Comparison of ENCODE assay signal across 8 mouse cellular contexts in the genomic region with DNA sequence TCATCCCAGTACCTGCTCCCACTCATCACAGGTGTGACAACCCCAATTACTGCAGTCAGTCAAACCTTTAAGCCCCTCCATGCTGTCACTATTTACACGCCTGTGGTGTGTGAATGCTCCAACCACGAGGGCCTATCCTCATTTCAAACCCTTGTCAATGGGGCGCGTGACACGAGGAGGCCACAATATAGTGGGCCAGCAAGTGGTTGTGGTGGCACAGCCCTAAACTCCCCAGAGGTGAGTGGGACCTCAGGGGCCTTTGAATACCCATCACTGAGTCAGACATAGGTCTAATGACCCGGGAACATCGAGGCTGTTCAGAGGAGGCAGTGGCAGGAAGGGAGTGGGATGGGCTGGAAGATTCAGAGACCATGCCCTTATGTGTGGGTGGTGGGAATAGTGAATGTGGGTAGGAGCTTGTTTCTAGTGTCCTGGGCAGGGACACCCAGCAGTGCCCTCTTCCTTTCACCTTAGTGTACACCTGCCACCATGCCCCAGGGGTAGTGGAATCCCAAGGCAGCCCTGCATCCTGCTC. TPM values are rescaled to one million over a fixed set of nuclear protein-coding genes. Genes with fewer than 3 reads are reported as not detected.
DNase-seq lines count a peak whose midpoint lies in the region; ATAC-seq lines count a peak whose summit lies in the region.

No protein-coding gene starts in this region.

- peak overlapping the region; percentile 72 for H3K4me3 ChIP-seq in heart, embryonic 11.5 days (ENCODE audit: low read depth, low read length)
- peak overlapping the region; percentile 69 for H3K4me3 ChIP-seq in brown adipose tissue, adult 24 weeks (ENCODE audit: insufficient read depth, low read depth, low read length)
- H3K4me3 ChIP-seq in hindbrain, embryonic 13.5 days = peak overlapping the region; percentile 58
- H3K4me3 ChIP-seq in midbrain, embryonic 12.5 days = peak overlapping the region; percentile 53

- H3K9me3 ChIP-seq in heart, embryonic 11.5 days (replicated peaks; ENCODE audit: control insufficient read depth, low read length) = no peaks in the 10 kb centered on the region
- no peaks in the 10 kb centered on the region for H3K9me3 ChIP-seq in hindbrain, embryonic 13.5 days
- H3K9me3 ChIP-seq in midbrain, embryonic 12.5 days = no peaks in the 10 kb centered on the region

- peak overlapping the region; percentile 77 for H3K9ac ChIP-seq in heart, embryonic 11.5 days (ENCODE audit: low read depth, low read length)
- H3K9ac ChIP-seq in hindbrain, embryonic 13.5 days = peak overlapping the region; percentile 90
- peak overlapping the region; percentile 72 for H3K9ac ChIP-seq in midbrain, embryonic 12.5 days (replicated peaks)

- peak overlapping the region; percentile 84 for H3K4me2 ChIP-seq in heart, embryonic 11.5 days
- peak overlapping the region; percentile 71 for H3K4me2 ChIP-seq in hindbrain, embryonic 13.5 days
- peak overlapping the region; percentile 86 for H3K4me2 ChIP-seq in midbrain, embryonic 12.5 days (replicated peaks)

- no peak for DNase-seq in heart, postnatal 4 days
- no peak for DNase-seq in adrenal gland, postnatal 25 days
- no peak for DNase-seq in ovary, postnatal 10 days (ENCODE audit: low spot score)
- DNase-seq in left cerebral cortex, postnatal 25 days (ENCODE audit: low spot score in 2 of 2) = no peak

- H3K4me1 ChIP-seq in heart, embryonic 11.5 days (ENCODE audit: control insufficient read depth, insufficient read depth, low read length) = peaks cover 48% of the 10 kb centered on the region
- H3K4me1 ChIP-seq in brown adipose tissue, adult 24 weeks (ENCODE audit: control insufficient read depth, insufficient read depth, insufficient read length, low read length) = peaks cover 54% of the 10 kb centered on the region
- peaks cover 100% of the 10 kb centered on the region for H3K4me1 ChIP-seq in hindbrain, embryonic 13.5 days (replicated peaks)
- H3K4me1 ChIP-seq in midbrain, embryonic 12.5 days = peaks cover 95% of the 10 kb centered on the region

- 63% methylated on average over 7 of the region's 7 CpGs for WGBS in heart, embryonic 11.5 days (ENCODE audit: insufficient replicate concordance)
- WGBS in hindbrain, embryonic 13.5 days = 43% methylated on average over 7 of the region's 7 CpGs
- WGBS in midbrain, embryonic 12.5 days = 67% methylated on average over 7 of the region's 7 CpGs

- H3K27ac ChIP-seq in heart, embryonic 11.5 days (ENCODE audit: low read depth, low read length) = peak overlapping the region; percentile 81
- peak overlapping the region; percentile 73 for H3K27ac ChIP-seq in brown adipose tissue, adult 24 weeks (replicated peaks; ENCODE audit: low read depth, low read length)
- H3K27ac ChIP-seq in hindbrain, embryonic 13.5 days = peak overlapping the region; percentile 93
- H3K27ac ChIP-seq in midbrain, embryonic 12.5 days (replicated peaks) = peak overlapping the region; percentile 76

- no peak for ATAC-seq in heart, embryonic 11.5 days (replicated peaks; ENCODE audit: insufficient number of reproducible peaks, low FRiP score, low TSS enrichment)
- peak; percentile 5 for ATAC-seq in hindbrain, embryonic 13.5 days (ENCODE audit: low FRiP score)
- ATAC-seq in midbrain, embryonic 12.5 days (ENCODE audit: low FRiP score, low read depth) = 0 out of 2 replicates have a peak, but pooled peaks have one; percentile 3

- intact Hi-C loops in left cerebral cortex, postnatal 25 days (cut with DNase I) = loop anchor here (1.0 kb wide), 1 partner anchor 11 kb away; no protein-coding TSS in a partner anchor

- no peaks in the 10 kb centered on the region for H3K36me3 ChIP-seq in heart, embryonic 11.5 days (ENCODE audit: control insufficient read depth, insufficient read depth, low read length)
- H3K36me3 ChIP-seq in hindbrain, embryonic 13.5 days = no peaks in the 10 kb centered on the region
- H3K36me3 ChIP-seq in midbrain, embryonic 12.5 days = no peaks in the 10 kb centered on the region

- no peaks in the 10 kb centered on the region for H3K27me3 ChIP-seq in heart, embryonic 11.5 days (ENCODE audit: control insufficient read depth, insufficient read depth, low read length)
- no peaks in the 10 kb centered on the region for H3K27me3 ChIP-seq in hindbrain, embryonic 13.5 days
- no peaks in the 10 kb centered on the region for H3K27me3 ChIP-seq in midbrain, embryonic 12.5 days

RNA-seq across cellular contexts. Expression of a gene that starts 21.0 kb away (rescaled TPM):
- 12.2 and 12.5 TPM in 2 replicates for polyA plus RNA-seq in heart, embryonic 11.5 days (2014; fragmentation: Nextera tagmentation; extraction: Ambion mirVana)
- 10 to 100 TPM; 23.9 to 26.0 TPM for total RNA-seq in heart, postnatal 4 days (2021)
- 5.7 and 6.1 TPM in 2 replicates for polyA plus RNA-seq in brown adipose tissue, adult 24 weeks (2012; ENCODE audit: insufficient read depth, insufficient read length, missing spikeins)
- polyA plus RNA-seq in hindbrain, embryonic 13.5 days (2015; fragmentation: Nextera tagmentation; extraction: Ambion mirVana) = 78.9 and 87.9 TPM in 2 replicates
- polyA plus RNA-seq in midbrain, embryonic 12.5 days (2016; fragmentation: Nextera tagmentation; extraction: Ambion mirVana) = 87.6 and 93.5 TPM in 2 replicates
- total RNA-seq in adrenal gland, postnatal 25 days (2021) = 32.6 and 40.3 TPM in 2 replicates
- total RNA-seq in left cerebral cortex, postnatal 25 days (2021) = 10 to 100 TPM; 86.4 to 92.7 TPM

RNA-seq across cellular contexts. Expression of a gene that starts 28.1 kb away (rescaled TPM):
- polyA plus RNA-seq in heart, embryonic 11.5 days (2014; fragmentation: Nextera tagmentation; extraction: Ambion mirVana) = not detected in 2 replicates
- 1 to 10 TPM in 1 of 2 experiments, not detected in 1; 1.2 TPM for total RNA-seq in heart, postnatal 4 days (2021)
- polyA plus RNA-seq in brown adipose tissue, adult 24 weeks (2012; ENCODE audit: insufficient read depth, insufficient read length, missing spikeins) = not detected in 2 replicates
- 2.1 and 3.6 TPM in 2 replicates for polyA plus RNA-seq in hindbrain, embryonic 13.5 days (2015; fragmentation: Nextera tagmentation; extraction: Ambion mirVana)
- polyA plus RNA-seq in midbrain, embryonic 12.5 days (2016; fragmentation: Nextera tagmentation; extraction: Ambion mirVana) = 1.5 TPM in 1 of 2 replicates, not detected in the other
- total RNA-seq in adrenal gland, postnatal 25 days (2021) = 3.4 TPM in 1 of 2 replicates, not detected in the other
- total RNA-seq in left cerebral cortex, postnatal 25 days (2021) = 1 to 10 TPM; 1.1 to 1.2 TPM

RNA-seq across cellular contexts. Expression of a gene that starts 29.2 kb away (rescaled TPM):
- not detected in 2 replicates for polyA plus RNA-seq in heart, embryonic 11.5 days (2014; fragmentation: Nextera tagmentation; extraction: Ambion mirVana)
- total RNA-seq in heart, postnatal 4 days (2021) = not detected
- polyA plus RNA-seq in brown adipose tissue, adult 24 weeks (2012; ENCODE audit: insufficient read depth, insufficient read length, missing spikeins) = not detected in 2 replicates
- 0.08 and 0.13 TPM in 2 replicates for polyA plus RNA-seq in hindbrain, embryonic 13.5 days (2015; fragmentation: Nextera tagmentation; extraction: Ambion mirVana)
- polyA plus RNA-seq in midbrain, embryonic 12.5 days (2016; fragmentation: Nextera tagmentation; extraction: Ambion mirVana) = not detected in 2 replicates
- total RNA-seq in adrenal gland, postnatal 25 days (2021) = 0.24 TPM in 1 of 2 replicates, not detected in the other
- total RNA-seq in left cerebral cortex, postnatal 25 days (2021) = not detected

RNA-seq across cellular contexts. Expression of a gene that starts 37.3 kb away (rescaled TPM):
- 0.17 and 0.27 TPM in 2 replicates for polyA plus RNA-seq in heart, embryonic 11.5 days (2014; fragmentation: Nextera tagmentation; extraction: Ambion mirVana)
- 1 to 10 TPM in 1 of 2 experiments, under 1 TPM in 1; 0.83 to 1.8 TPM for total RNA-seq in heart, postnatal 4 days (2021)
- polyA plus RNA-seq in brown adipose tissue, adult 24 weeks (2012; ENCODE audit: insufficient read depth, insufficient read length, missing spikeins) = not detected in 2 replicates
- 0.52 and 1.0 TPM in 2 replicates for polyA plus RNA-seq in hindbrain, embryonic 13.5 days (2015; fragmentation: Nextera tagmentation; extraction: Ambion mirVana)
- polyA plus RNA-seq in midbrain, embryonic 12.5 days (2016; fragmentation: Nextera tagmentation; extraction: Ambion mirVana) = 1.0 and 1.2 TPM in 2 replicates
- 2.1 and 3.2 TPM in 2 replicates for total RNA-seq in adrenal gland, postnatal 25 days (2021)
- total RNA-seq in left cerebral cortex, postnatal 25 days (2021) = 1 to 10 TPM; 2.5 to 2.7 TPM

RNA-seq across cellular contexts. Expression of a gene that starts 49.6 kb away (rescaled TPM):
- 22.5 and 23.3 TPM in 2 replicates for polyA plus RNA-seq in heart, embryonic 11.5 days (2014; fragmentation: Nextera tagmentation; extraction: Ambion mirVana)
- 10 to 100 TPM; 17.8 to 18.3 TPM for total RNA-seq in heart, postnatal 4 days (2021)
- polyA plus RNA-seq in brown adipose tissue, adult 24 weeks (2012; ENCODE audit: insufficient read depth, insufficient read length, missing spikeins) = 5.2 and 6.9 TPM in 2 replicates
- polyA plus RNA-seq in hindbrain, embryonic 13.5 days (2015; fragmentation: Nextera tagmentation; extraction: Ambion mirVana) = 40.8 and 46.8 TPM in 2 replicates
- polyA plus RNA-seq in midbrain, embryonic 12.5 days (2016; fragmentation: Nextera tagmentation; extraction: Ambion mirVana) = 51.9 and 55.5 TPM in 2 replicates
- total RNA-seq in adrenal gland, postnatal 25 days (2021) = 22.3 and 24.4 TPM in 2 replicates
- 10 to 100 TPM; 16.5 to 17.8 TPM for total RNA-seq in left cerebral cortex, postnatal 25 days (2021)
